In genomic region chr6:17947130-17947831, GRCm38 (mm10) we compare ENCODE assay signal across 13 mouse cellular contexts.
"Had no signal": no experiment of that assay in that cellular context is flagged by ENCODE, and none has a peak within 500 bp of the region (broad histone marks: within the 10 kb centered on the region; RNA-seq: fewer than 3 reads in every experiment).

No protein-coding gene starts in this region.

- H3K27ac ChIP-seq: limb, embryonic 13.5 days; liver, embryonic 14.5 days; midbrain, embryonic 15.5 days; neural tube, embryonic 12.5 days; stomach, embryonic 15.5 days had no signal

- ATAC-seq: midbrain, embryonic 15.5 days had no signal

- H3K36me3 ChIP-seq: neural tube, embryonic 12.5 days; stomach, embryonic 15.5 days had no signal

- H3K4me1 ChIP-seq: midbrain, embryonic 15.5 days; neural tube, embryonic 12.5 days; stomach, embryonic 15.5 days had no signal

- H3K4me3 ChIP-seq: limb, embryonic 13.5 days; midbrain, embryonic 15.5 days; neural tube, embryonic 12.5 days; stomach, embryonic 15.5 days had no signal

- H3K9me3 ChIP-seq: limb, embryonic 13.5 days; midbrain, embryonic 15.5 days; neural tube, embryonic 12.5 days; stomach, embryonic 15.5 days had no signal

- H3K27me3 ChIP-seq: limb, embryonic 13.5 days; midbrain, embryonic 15.5 days; neural tube, embryonic 12.5 days; stomach, embryonic 15.5 days had no signal

- H3K9ac ChIP-seq: limb, embryonic 13.5 days; liver, embryonic 14.5 days; midbrain, embryonic 15.5 days; neural tube, embryonic 12.5 days; stomach, embryonic 15.5 days had no signal

- DNase-seq: kidney, adult 18-20 months; kidney, postnatal 14 days; left cerebral cortex, postnatal 4 days; lung, adult 2 months; retina, postnatal 1 day; thymus, adult 2 months; thymus, postnatal 25 days had no signal

- H3K4me2 ChIP-seq: limb, embryonic 13.5 days; midbrain, embryonic 11.5 days; midbrain, embryonic 15.5 days; neural tube, embryonic 12.5 days; stomach, embryonic 15.5 days had no signal
